Mouse (Mus musculus): Measurements from ENCODE around the gene Casq2. TPM values are rescaled to one million over a fixed set of nuclear protein-coding genes. Genes with fewer than 3 reads are reported as not detected.

Casq2 gene
- total and polyA plus RNA-seq, 3 experiments, result not detected

DNA sequence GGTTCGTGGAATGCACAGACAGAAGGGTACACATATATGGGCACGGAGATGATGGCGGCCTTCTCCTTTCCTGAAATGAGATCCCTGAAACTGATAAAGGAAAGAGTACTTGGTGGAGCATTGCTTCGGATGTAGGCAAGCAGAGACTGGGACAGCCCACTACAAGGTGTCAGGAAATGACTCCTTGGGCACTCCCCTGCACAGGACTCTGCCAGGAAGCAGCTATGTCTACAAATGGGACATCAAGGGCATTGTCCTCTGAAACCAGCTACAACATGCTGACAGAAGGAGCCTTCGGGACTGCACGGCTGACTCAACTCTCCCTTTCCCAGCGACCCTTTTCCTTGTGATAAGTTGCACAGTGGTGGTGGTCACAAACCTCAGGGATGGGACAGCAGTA lies 70.5 kb downstream of the Casq2 start:
- H3K4me1 ChIP-seq (ENCODE audit: control insufficient read depth in 1 of 2, insufficient read depth in 2 of 2, low read length in 2 of 2), result peaks cover 3 to 8% of the 10 kb centered on the region in 2 experiments; a peak in 3 of 4 replicates
- H3K27ac ChIP-seq (ENCODE audit: control insufficient read depth, low read depth, low read length), result no peak overlapping the region
- H3K9ac ChIP-seq (ENCODE audit: control insufficient read depth, low read depth, low read length, poor library complexity, severe bottlenecking), result no peak overlapping the region
- H3K36me3 ChIP-seq (ENCODE audit: control insufficient read depth in 1 of 2, insufficient read depth in 2 of 2, low read length in 2 of 2), result peaks cover 0 to 7% of the 10 kb centered on the region in 2 experiments; a peak in 2 of 4 replicates
- no peaks in the 10 kb centered on the region for H3K9me3 ChIP-seq (replicated peaks; ENCODE audit: insufficient read depth, low read length)
- no peak for DNase-seq (ENCODE audit: low read depth, low spot score)
- H3K4me3 ChIP-seq (ENCODE audit: control insufficient read depth in 1 of 2, insufficient read depth in 1 of 2, low read depth in 2 of 2, low read length in 2 of 2), result no peak overlapping the region
- H3K79me2 ChIP-seq (ENCODE audit: control insufficient read depth, insufficient read depth, low read length, poor library complexity), result no peaks in the 10 kb centered on the region
- TF ChIP-seq NELFE (IDR thresholded peaks at IDR 0.05; ENCODE audit: low read depth, low read length) (no peak), KAT2A (conservative IDR thresholded peaks at IDR 0.05; ENCODE audit: low read depth, low read length) (no peak), TAL1 (IDR thresholded peaks at IDR 0.05; ENCODE audit: low read length) (no peak), CTCF (IDR thresholded peaks at IDR 0.05 in 2 of 3, conservative IDR thresholded peaks at IDR 0.05 in 1 of 3; ENCODE audit: control insufficient read depth in 1 of 3, insufficient read depth in 1 of 3, low read depth in 2 of 3, low read length in 3 of 3, poor library complexity in 1 of 3, severe bottlenecking in 1 of 3) (no peak), USF1 (IDR thresholded peaks at IDR 0.05; ENCODE audit: low read depth, low read length) (no peak)
- H3K27me3 ChIP-seq (ENCODE audit: control insufficient read depth in 1 of 2, insufficient read depth in 2 of 2, low read length in 2 of 2), result no peaks in the 10 kb centered on the region

DNA sequence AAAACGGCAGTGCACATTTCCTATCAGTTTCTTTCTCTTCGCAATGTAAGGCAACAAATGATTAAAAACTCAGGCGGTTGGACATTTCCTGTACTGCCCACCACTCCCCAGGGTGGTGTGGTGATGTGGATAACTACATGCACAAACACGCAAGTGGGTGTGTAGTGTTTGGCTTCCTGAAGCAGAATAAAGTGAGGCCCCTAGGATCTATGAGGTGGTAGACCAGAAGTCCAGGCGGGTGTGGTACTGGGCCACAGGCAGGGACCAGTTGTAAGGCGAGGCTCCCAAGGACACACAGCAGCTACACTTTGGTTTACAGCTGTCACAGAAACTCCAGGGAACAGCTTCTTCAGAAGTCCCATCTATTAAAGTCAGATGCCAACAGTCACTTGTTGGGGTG lies 71.4 kb downstream of the Casq2 start:
- Histone ChIP-seq H3K4me1 (ENCODE audit: control insufficient read depth in 1 of 2, insufficient read depth in 2 of 2, low read length in 2 of 2) (peaks cover 3 to 12% of the 10 kb centered on the region in 2 experiments; a peak in 3 of 4 replicates), H3K27me3 (ENCODE audit: control insufficient read depth in 1 of 2, insufficient read depth in 2 of 2, low read length in 2 of 2) (no peaks in the 10 kb centered on the region), H3K9me3 (replicated peaks; ENCODE audit: insufficient read depth, low read length) (no peaks in the 10 kb centered on the region), H3K79me2 (ENCODE audit: control insufficient read depth, insufficient read depth, low read length, poor library complexity) (no peaks in the 10 kb centered on the region), H3K27ac (ENCODE audit: control insufficient read depth, low read depth, low read length) (no peak overlapping the region), H3K9ac (ENCODE audit: control insufficient read depth, low read depth, low read length, poor library complexity, severe bottlenecking) (no peak overlapping the region), H3K4me3 (ENCODE audit: control insufficient read depth in 1 of 2, insufficient read depth in 1 of 2, low read depth in 2 of 2, low read length in 2 of 2) (no peak overlapping the region), H3K36me3 (ENCODE audit: control insufficient read depth in 1 of 2, insufficient read depth in 2 of 2, low read length in 2 of 2) (peaks cover 0 to 11% of the 10 kb centered on the region in 2 experiments; a peak in 2 of 4 replicates)
- no peak for TF ChIP-seq USF1 (IDR thresholded peaks at IDR 0.05; ENCODE audit: low read depth, low read length)
- no peak for TF ChIP-seq ZKSCAN1 (IDR thresholded peaks at IDR 0.05; ENCODE audit: low read depth, low read length)
- TF ChIP-seq SMC3 (IDR thresholded peaks at IDR 0.05; ENCODE audit: low read depth, low read length), result no peak
- TF ChIP-seq MYC (IDR thresholded peaks at IDR 0.05; ENCODE audit: low read depth, low read length), result no peak
- TF ChIP-seq SIN3A (IDR thresholded peaks at IDR 0.05; ENCODE audit: low read length), result no peak
- TF ChIP-seq MAX (IDR thresholded peaks at IDR 0.05; ENCODE audit: low read length), result no peak
- TF ChIP-seq KAT2A (conservative IDR thresholded peaks at IDR 0.05; ENCODE audit: low read depth, low read length), result no peak
- TF ChIP-seq CHD1 (IDR thresholded peaks at IDR 0.05; ENCODE audit: low read depth, low read length), result no peak
- no peak for TF ChIP-seq ETS1 (IDR thresholded peaks at IDR 0.05; ENCODE audit: low read depth, low read length)
- no peak for TF ChIP-seq USF2 (IDR thresholded peaks at IDR 0.05; ENCODE audit: borderline replicate concordance in 1 of 2, insufficient read depth in 1 of 2, low read depth in 1 of 2, low read length in 2 of 2)
- no peak for DNase-seq (ENCODE audit: low read depth, low spot score)

- no peak overlapping the region for H3K9ac ChIP-seq (ENCODE audit: control insufficient read depth, low read depth, low read length, poor library complexity, severe bottlenecking)
- no peaks in the 10 kb centered on the region for H3K79me2 ChIP-seq (ENCODE audit: control insufficient read depth, insufficient read depth, low read length, poor library complexity)
- DNase-seq (ENCODE audit: low read depth, low spot score), result peak; percentile 41
- no peak overlapping the region for H3K27ac ChIP-seq (ENCODE audit: control insufficient read depth, low read depth, low read length)
- H3K9me3 ChIP-seq (replicated peaks; ENCODE audit: insufficient read depth, low read length), result no peaks in the 10 kb centered on the region
- H3K27me3 ChIP-seq (ENCODE audit: control insufficient read depth in 1 of 2, insufficient read depth in 2 of 2, low read length in 2 of 2), result no peaks in the 10 kb centered on the region
- TF ChIP-seq SMC3 (IDR thresholded peaks at IDR 0.05; ENCODE audit: low read depth, low read length), result no peak
- 0 out of 2 replicates have a peak, but pooled peaks have one; percentile 28 for TF ChIP-seq ETS1 (IDR thresholded peaks at IDR 0.05; ENCODE audit: low read depth, low read length)
- TF ChIP-seq MYC (IDR thresholded peaks at IDR 0.05; ENCODE audit: low read depth, low read length), result no peak
- TF ChIP-seq GATA1 (IDR thresholded peaks at IDR 0.05; ENCODE audit: low read depth, low read length), result 0 out of 2 replicates have a peak, but pooled peaks have one; percentile 21
- TF ChIP-seq ELF1 (IDR thresholded peaks at IDR 0.05; ENCODE audit: low read depth, low read length), result 0 out of 2 replicates have a peak, but pooled peaks have one; percentile 15
- TF ChIP-seq MYB (IDR thresholded peaks at IDR 0.05; ENCODE audit: low read depth, low read length), result no peak
- no peak for TF ChIP-seq NELFE (IDR thresholded peaks at IDR 0.05; ENCODE audit: low read depth, low read length)
- TF ChIP-seq SIN3A (IDR thresholded peaks at IDR 0.05; ENCODE audit: low read length), result no peak
- H3K4me1 ChIP-seq (ENCODE audit: control insufficient read depth in 1 of 2, insufficient read depth in 2 of 2, low read length in 2 of 2), result peaks cover 3 to 13% of the 10 kb centered on the region in 2 experiments; a peak in 3 of 4 replicates
- no peak overlapping the region for H3K4me3 ChIP-seq (ENCODE audit: control insufficient read depth in 1 of 2, insufficient read depth in 1 of 2, low read depth in 2 of 2, low read length in 2 of 2)
- peaks cover 0 to 15% of the 10 kb centered on the region in 2 experiments; a peak in 2 of 4 replicates for H3K36me3 ChIP-seq (ENCODE audit: control insufficient read depth in 1 of 2, insufficient read depth in 2 of 2, low read length in 2 of 2)
These were observed 72.7 kb downstream of the Casq2 start for GRCm38 (mm10) chr3:102158759-102159422.

All from MEL (cell line).